Mouse (Mus musculus) spleen, postnatal 10 days (tissue): ENCODE data around the gene Dmbt1.
"Not testable (repeated sequence)": the region's sequence is repeated elsewhere in the genome, so short reads cannot be mapped to it uniquely, and the experiment has no call there.

Experiments
- DNase-seq, 2 experiments: peaks; one replicate each; pipeline ENCODE4 v3.0.0; 2021 to 2022; ENCODE audit warnings: low spot score in 2 of 2

Dmbt1 gene

GRCm38 (mm10) chr7:131031755-131032154, at the start of gene Dmbt1:
Gene Dmbt1, plus strand, starts transcription at chr7:131032053.
- DNase-seq, result no peak

DNA sequence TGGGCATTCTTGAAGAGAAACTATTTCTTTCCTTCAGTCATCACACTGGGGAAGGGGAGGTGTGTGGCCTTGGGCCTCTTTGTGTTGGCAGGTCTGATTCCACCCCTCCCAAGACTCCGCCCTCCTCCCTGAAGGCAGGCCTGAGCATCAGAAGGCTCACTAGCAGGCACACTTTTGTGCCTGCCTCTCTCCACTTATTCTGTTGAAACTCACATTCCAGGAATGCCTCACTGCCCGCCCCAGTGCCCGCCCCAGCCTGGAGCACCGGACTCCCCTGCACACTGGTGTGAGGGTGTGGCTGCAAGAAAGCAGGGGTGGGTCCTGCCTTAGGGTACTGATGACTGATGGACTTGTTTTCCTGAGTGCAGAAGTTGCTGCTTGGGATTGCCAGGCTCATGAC, 49.5 kb upstream of the Dmbt1 start:
- no peak for DNase-seq

DNA sequence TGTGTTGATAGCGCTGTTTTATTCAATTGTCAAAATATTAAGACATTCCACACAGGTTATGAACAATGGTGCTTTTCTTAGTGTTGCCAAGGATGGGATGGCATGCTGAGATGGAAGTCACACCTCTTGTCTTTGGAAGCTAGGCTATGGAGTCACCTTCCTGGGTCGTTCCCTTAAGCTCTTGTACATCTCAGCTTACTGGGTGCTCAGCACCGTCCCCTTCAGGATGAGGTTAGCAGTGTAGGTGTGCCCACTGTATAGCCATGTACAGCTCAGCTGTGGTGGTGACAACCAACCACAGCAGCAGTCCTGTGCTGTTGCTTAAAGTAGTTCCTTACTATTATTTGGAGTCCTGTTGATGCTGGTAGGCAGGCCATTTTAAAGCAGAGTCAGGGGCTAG, 49.0 kb upstream of the Dmbt1 start:
- no peak for DNase-seq

DNA sequence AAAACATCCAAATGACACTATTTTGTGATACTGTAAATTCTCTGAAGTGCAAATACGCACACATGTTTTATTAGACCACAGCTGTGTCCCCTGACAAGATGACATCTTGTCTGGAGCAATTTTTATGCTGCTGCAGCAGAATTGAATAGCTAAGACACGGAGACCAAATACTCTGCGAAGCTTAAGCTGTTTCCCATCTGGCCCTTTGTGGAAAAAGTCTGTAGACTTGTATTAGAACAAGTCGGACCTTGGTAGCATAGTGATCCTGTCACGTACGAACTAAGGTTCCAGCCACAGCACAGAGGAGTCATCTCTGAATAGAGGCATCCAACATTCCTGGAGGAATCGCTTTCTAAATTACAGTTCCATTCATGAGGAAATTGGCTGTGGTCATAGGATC, 47.6 kb upstream of the Dmbt1 start:
- DNase-seq, result no peak

GRCm38 (mm10) chr7:130985193-130985592, 46.7 kb upstream of the Dmbt1 start:
- DNase-seq, result no peak

GRCm38 (mm10) chr7:130985716-130986115, 46.1 kb upstream of the Dmbt1 start:
- no peak for DNase-seq

GRCm38 (mm10) chr7:130988146-130988545, 43.7 kb upstream of the Dmbt1 start:
- DNase-seq, result no peak

DNA sequence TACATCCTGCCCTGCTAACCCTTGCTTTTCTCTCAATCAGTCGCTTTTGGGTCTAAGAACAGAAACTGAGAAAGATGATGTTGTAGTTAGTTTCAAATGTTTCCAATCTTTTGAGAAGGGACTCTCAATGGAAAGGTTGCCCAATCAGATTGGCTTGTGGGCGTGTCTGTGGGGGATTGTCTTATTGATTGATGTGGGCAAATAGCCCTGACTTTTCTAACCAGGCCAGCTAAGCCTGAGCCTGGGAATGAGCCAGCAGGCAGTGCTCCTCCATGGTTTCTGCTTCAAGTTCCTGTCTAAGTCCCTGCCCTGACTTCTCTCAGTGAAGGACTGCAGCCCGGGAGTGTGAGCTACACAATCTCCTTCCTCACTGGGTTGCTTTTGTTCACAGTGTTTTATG, 42.5 kb upstream of the Dmbt1 start:
- DNase-seq, result no peak

GRCm38 (mm10) chr7:130991174-130991789, 40.6 kb upstream of the Dmbt1 start:
- no peak for DNase-seq

- DNase-seq, result no peak
These were observed 37.9 kb upstream of the Dmbt1 start for GRCm38 (mm10) chr7:130993907-130994306.

DNA sequence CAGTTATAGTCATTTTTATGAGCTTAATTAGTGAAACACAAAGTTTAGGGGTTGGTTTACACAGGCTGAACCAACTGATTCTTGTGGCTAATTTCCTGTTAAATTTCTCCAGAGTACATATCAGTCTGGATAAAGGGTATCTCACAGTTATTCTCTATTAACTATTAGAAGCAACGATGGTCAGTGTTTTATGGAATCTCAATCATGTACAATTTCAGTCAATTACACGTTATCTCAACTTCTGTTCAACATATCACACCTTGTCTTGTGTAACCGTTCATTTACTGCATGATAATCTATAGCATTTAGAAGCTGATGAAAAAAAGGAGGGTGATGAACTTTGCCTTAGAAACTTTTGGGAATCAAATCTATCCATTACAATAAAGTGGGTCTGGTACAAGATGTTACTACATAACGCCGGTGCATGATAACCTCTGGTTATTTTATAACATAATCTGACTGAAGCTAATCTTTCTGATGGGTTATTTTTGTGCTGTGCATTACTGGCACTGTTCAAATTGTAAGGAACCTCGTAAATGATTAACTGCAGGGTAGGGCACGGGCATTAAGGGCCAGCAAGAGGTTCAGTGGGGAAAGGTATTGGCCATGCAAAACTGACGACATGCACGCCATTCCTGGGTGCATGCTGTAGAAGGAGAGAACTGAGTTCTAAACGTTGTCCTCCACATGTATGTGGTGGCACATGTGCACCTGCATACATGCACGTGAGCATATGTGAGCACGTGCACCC, 29.7 kb upstream of the Dmbt1 start:
- no peak for DNase-seq

DNA sequence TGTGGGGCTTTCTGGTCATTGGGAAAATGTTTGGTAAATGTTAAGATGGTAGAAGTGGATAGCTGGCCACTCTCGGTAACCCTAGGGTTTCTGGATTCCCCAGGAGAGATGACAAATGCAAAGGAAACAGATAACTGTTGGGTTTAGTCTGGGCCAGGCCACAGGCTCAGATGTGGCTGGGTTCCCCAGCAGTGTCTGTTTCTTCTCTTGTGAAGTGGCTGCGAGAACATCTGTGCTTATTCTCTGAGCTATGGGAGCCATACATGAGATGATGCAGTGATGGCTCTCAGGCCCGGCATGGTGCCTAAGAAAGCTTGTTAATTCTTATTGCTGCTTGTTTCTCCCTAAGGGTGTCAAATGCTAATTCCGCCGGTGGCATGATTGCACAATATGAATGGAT, 27.8 kb upstream of the Dmbt1 start:
- no peak for DNase-seq

DNA sequence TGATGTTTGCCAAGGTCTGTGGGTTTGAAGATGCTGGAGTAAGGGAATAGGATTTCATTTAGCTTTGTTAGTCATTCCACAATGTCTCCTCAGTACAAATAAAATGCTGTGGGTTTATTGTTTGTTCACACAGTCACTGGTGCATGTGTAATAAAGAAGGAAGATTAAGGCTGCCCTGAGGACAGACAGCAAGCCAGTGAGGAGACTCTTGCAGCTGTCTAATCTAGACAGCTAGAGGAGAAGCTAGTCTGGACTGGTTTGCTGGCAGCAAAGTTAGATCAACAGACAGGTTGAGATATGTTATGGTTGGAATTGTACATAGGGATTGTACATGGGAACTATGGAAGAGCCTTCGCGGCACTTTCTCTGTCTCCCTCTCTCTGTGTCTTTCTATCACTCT, 24.6 kb upstream of the Dmbt1 start:
- DNase-seq, result no peak

- no peak for DNase-seq
These were observed 22.7 kb upstream of the Dmbt1 start for GRCm38 (mm10) chr7:131009178-131009577.

DNA sequence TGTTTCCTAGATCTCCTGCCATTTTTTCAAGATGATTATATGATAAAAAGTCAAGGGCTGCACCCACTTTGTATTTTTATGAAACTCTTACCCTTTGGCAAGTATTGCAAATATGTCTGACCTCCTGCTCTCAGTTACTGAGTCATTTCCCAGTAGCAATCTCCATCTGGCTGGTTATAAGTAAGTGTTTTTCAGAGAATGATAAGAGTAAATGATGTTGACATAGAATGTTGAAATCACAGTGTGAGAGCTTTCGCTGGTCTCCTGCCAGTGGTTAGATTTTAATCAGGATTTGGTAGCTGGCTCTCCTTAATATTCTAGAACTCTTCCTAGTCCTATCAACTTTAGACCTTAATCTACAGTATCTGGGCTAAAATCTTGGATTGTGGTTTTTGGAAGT, 20.0 kb upstream of the Dmbt1 start:
- DNase-seq, result no peak

GRCm38 (mm10) chr7:131019181-131019580, 12.7 kb upstream of the Dmbt1 start:
- no peak for DNase-seq

DNA sequence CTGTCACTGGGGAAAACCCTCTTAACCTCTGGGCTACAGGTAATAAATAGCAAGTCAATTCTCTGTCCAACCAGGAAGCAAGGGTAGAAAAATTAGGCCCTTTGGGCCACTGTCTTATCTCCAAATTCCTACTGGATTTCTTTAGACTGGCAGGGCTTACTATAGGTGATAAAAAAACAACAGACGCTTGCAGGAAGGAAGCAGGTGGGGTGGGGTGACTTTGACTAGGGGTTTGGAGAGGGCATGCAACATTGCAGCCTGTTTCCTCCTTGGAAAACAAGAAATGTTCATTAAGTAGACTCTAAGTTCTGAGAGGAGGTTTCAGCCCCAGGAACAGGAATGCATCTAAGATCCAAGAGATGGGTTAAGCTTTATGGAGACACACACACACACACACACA, 7.0 kb upstream of the Dmbt1 start:
- DNase-seq, result no peak

GRCm38 (mm10) chr7:131027557-131027956, 4.3 kb upstream of the Dmbt1 start:
- DNase-seq, result no peak

DNA sequence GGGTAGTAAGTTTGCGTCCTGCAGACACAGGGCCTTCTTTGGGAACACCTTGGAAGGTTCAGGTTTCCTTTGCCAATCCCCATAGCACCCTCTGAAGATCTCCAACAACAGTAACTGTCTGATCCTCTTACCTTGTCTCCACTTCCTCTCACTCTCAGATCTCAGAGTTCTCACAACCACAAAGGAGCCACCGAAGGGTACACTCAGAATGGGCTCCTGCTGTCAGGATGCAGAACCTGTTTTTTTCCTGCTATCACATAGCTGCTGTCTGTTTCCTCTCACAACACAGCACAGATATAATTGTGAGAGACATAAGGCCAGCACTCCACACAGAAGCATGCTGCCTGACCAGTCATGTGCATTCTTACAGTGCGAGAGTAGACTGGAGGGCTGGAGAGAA, 4.5 kb downstream of the Dmbt1 start:
- no peak for DNase-seq

GRCm38 (mm10) chr7:131037083-131037482, 5.2 kb downstream of the Dmbt1 start:
- no peak for DNase-seq

GRCm38 (mm10) chr7:131040760-131041159, 8.9 kb downstream of the Dmbt1 start:
- DNase-seq, result not testable (repeated sequence)

GRCm38 (mm10) chr7:131042657-131043056, 10.8 kb downstream of the Dmbt1 start:
- DNase-seq, result no peak

DNA sequence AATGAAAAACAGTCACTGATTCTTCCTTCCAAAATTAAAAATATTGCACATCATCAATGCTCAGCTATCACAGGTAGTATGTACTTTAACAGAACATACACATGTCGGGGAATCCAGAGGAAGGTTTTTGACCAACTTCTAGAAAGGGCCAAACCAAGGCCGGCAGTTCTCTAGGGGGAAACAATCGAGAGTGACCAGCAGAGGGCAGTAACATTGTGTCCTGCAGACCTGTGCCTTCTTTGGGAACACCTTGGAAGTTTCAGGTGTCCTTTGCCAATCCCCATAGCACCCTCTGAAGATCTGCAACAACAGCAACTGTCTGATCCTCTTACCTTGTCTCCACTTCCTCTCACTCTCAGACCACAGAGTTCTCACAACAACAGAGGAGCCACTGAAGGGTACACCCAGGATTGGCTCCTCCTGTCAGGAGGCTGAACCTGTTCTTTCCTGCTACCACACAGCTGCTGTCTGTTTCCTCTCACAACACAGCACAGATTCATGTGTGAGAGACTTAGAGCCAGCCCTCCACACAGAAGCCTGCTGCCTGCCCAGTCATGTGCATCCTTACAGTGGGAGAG, 13.5 kb downstream of the Dmbt1 start:
- peak in 1 of 2 experiments; percentile 26 for DNase-seq
